Mouse (Mus musculus) lung, postnatal 14 days (tissue): ENCODE results near the gene Tulp1.
A peak's percentile ranks its signal among the peaks of the same experiment; 100 is the strongest.
"Not testable (repeated sequence)": the region's sequence is repeated elsewhere in the genome, so short reads cannot be mapped to it uniquely, and the experiment has no call there.

ENCODE experiments used
- DNase-seq: peaks from one replicate; pipeline ENCODE4 v3.0.0; 2021

The Tulp1 gene

GRCm38 (mm10) chr17:28332915-28333546 lies 32.0 kb downstream of the Tulp1 start:
- no peak for DNase-seq

GRCm38 (mm10) chr17:28332113-28332914 lies 32.7 kb downstream of the Tulp1 start:
- DNase-seq: no peak

- no peak for DNase-seq
These were observed 33.5 kb downstream of the Tulp1 start for GRCm38 (mm10) chr17:28331241-28332112.

- not testable (repeated sequence) for DNase-seq
These were observed 34.4 kb downstream of the Tulp1 start for GRCm38 (mm10) chr17:28330590-28330989.

GRCm38 (mm10) chr17:28330232-28330546 lies 34.8 kb downstream of the Tulp1 start:
- no peak for DNase-seq

GRCm38 (mm10) chr17:28329503-28330231 lies 35.4 kb downstream of the Tulp1 start:
- DNase-seq: no peak

GRCm38 (mm10) chr17:28328946-28329345 lies 36.1 kb downstream of the Tulp1 start:
- DNase-seq: no peak

- peak; percentile 100 for DNase-seq
These were observed 36.6 kb downstream of the Tulp1 start, which contains the start of gene Rpl10a for GRCm38 (mm10) chr17:28328366-28328928. Gene Rpl10a (plus strand): TSS chr17:28328471.

GRCm38 (mm10) chr17:28327673-28328325 lies 37.2 kb downstream of the Tulp1 start:
- DNase-seq: no peak

GRCm38 (mm10) chr17:28326951-28327350 lies 38.1 kb downstream of the Tulp1 start:
- no peak for DNase-seq

- DNase-seq: no peak
These were observed 39.3 kb downstream of the Tulp1 start for GRCm38 (mm10) chr17:28325751-28326150.

GRCm38 (mm10) chr17:28324416-28324815 lies 40.6 kb downstream of the Tulp1 start:
- not testable (repeated sequence) for DNase-seq

- DNase-seq: no peak
These were observed 41.2 kb downstream of the Tulp1 start for GRCm38 (mm10) chr17:28323786-28324185.

- DNase-seq: no peak
These were observed 43.3 kb downstream of the Tulp1 start for GRCm38 (mm10) chr17:28321700-28322099.

- no peak for DNase-seq
These were observed 47.3 kb downstream of the Tulp1 start for GRCm38 (mm10) chr17:28317725-28318124.

- no peak for DNase-seq
These were observed 47.9 kb downstream of the Tulp1 start for GRCm38 (mm10) chr17:28317091-28317490.

GRCm38 (mm10) chr17:28316476-28316875 lies 48.5 kb downstream of the Tulp1 start:
- DNase-seq: no peak

- DNase-seq: no peak
These were observed 49.3 kb downstream of the Tulp1 start for GRCm38 (mm10) chr17:28315611-28316160.

GRCm38 (mm10) chr17:28313880-28314225 lies 51.2 kb downstream of the Tulp1 start:
- DNase-seq: no peak

- DNase-seq: peak; percentile 96
These were observed 51.7 kb downstream of the Tulp1 start, which contains the start of gene Fance for GRCm38 (mm10) chr17:28313212-28313879. Gene Fance (plus strand): TSS chr17:28313519.
